Mouse (Mus musculus): ENCODE measurements around the gene Trim40. TPM values are rescaled to one million over a fixed set of nuclear protein-coding genes. Genes with fewer than 3 reads are reported as not detected.

The Trim40 gene
- polyA plus RNA-seq, 1 experiment from 2014 or later: not detected

DNA sequence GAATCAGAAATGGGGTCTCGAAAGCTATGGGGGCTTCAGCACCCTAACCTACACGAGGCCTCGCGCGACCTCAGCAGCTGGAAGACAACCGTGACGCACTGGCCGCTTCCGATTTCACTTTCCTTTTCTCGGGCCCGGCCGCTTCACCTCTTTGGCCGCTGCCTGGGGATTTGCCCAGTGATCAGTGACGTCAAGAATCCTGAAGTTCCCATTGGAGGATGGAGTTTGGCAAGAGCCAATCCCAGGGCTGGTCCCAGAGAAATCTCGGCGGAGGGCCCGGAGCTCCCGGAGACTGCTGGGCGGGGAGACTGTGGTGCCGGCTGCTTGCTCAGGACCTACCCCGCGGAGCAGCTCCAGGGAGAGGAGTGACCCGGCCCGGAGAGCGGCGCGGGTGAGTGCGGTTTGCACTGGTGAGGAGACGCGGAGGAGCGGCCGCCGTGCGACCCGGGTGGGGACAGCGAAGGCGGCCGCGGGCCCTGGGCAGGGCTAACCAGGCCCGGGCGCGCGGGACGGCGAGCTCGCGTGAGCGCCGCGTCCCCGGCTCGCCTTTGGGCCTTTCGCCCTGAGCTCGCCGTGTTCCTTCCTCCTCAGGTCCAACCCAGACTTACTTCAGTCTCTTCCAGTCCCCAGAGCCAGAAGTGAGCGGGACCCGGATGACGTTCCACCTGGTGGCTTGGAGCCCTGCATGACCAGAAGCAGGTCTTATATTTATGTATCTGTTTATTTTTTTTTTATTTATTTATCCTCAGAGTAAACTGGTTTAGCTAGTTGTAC, 52.9 kb downstream of the Trim40 start, which contains the start of gene Trim26:
TSS of gene Trim26 (plus strand) at position 261 of the 774 bp plus-strand sequence.
- WGBS: under 1% methylated on average over 58 of the region's 58 CpGs
- Histone ChIP-seq H3K4me3 (peak within 1 kb of the TSS; percentile 66), H3K9ac (peak within 1 kb of the TSS; percentile 88), H3K36me3 (0 out of 2 replicates have a peak, but pooled peaks cover 3% of the 10 kb centered on the region), H3K27me3 (no peaks in the 10 kb centered on the region), H3K4me2 (peak within 1 kb of the TSS; percentile 64), H3K27ac (peak within 1 kb of the TSS; percentile 92), H3K4me1 (peaks cover 16% of the 10 kb centered on the region), H3K9me3 (no peaks in the 10 kb centered on the region)
- ATAC-seq (ENCODE audit: insufficient number of reproducible peaks, insufficient read depth, low FRiP score, low TSS enrichment, low read depth): peak; percentile 98

DNA sequence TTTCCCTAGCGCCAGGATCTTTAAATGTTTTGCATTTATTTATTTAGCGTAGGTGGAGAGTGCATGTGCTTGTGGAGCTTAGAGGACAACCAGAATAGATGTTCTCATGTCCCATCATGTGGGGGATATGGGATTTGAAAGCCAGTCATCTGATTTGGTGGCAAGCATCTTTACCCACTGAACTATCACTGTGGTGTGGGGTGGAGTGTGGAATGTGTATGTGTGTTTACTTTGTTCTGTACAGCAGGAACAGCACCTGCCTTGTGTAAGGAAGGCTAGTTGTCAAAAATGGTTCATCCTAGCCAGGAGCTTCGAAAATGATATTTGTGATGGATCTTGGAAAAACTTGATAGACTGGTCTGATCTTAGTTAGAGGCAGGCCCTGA, 53.5 kb downstream of the Trim40 start:
- H3K9ac ChIP-seq: peak overlapping the region; percentile 88
- H3K36me3 ChIP-seq: 0 out of 2 replicates have a peak, but pooled peaks cover 3% of the 10 kb centered on the region
- H3K4me3 ChIP-seq: peak overlapping the region; percentile 66
- peak overlapping the region; percentile 92 for H3K27ac ChIP-seq
- 12% methylated on average over 3 of the region's 3 CpGs for WGBS
- no peaks in the 10 kb centered on the region for H3K27me3 ChIP-seq
- H3K4me1 ChIP-seq: peaks cover 16% of the 10 kb centered on the region
- no peak for ATAC-seq (ENCODE audit: insufficient number of reproducible peaks, insufficient read depth, low FRiP score, low TSS enrichment, low read depth)
- no peaks in the 10 kb centered on the region for H3K9me3 ChIP-seq
- H3K4me2 ChIP-seq: peak overlapping the region; percentile 64

DNA sequence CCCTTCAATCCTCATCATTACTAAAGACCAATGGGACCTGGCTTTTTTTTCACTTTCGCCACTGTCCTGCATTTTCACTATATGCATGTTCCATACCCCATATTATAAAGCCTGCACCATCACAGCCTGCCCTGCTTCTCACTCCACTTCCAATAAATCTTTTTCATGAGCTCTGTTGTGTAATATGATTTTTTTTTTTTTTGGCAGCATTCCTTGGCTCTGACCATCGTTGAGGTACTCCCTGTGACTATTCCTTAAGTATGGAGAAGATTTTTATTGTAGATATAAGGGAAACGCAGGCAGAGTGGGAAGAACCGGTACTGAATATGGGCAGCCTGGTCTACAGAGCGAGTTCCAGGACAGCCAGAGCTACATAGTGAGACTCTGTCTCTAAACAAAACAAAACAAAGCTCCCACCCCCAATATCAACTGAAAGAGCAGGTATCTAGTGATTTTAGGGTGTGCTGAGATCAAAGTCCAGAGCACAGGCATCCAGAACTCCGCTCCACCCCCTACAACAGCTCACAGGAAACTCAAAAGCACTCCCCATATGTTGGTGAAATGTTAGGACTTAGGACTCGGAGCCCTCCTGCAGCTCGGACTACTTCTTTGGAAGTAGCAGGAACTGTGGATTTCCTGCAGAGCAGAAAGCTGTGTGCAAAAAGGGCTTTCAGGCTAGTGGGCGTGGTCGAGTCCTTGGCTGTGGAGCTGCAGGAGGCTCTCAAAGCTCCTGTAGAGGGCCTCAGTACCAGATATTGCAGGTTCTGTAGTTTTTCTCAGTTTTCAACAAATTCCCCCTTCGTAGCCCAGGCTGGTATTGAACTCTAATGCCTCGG, 54.1 kb downstream of the Trim40 start:
- ATAC-seq (ENCODE audit: insufficient number of reproducible peaks, insufficient read depth, low FRiP score, low TSS enrichment, low read depth): no peak
- no peaks in the 10 kb centered on the region for H3K9me3 ChIP-seq
- WGBS: 34% methylated on average over 12 of the region's 12 CpGs
- H3K36me3 ChIP-seq: 0 out of 2 replicates have a peak, but pooled peaks cover 3% of the 10 kb centered on the region
- H3K27me3 ChIP-seq: no peaks in the 10 kb centered on the region
- peak overlapping the region; percentile 92 for H3K27ac ChIP-seq
- peak overlapping the region; percentile 64 for H3K4me2 ChIP-seq
- peaks cover 16% of the 10 kb centered on the region for H3K4me1 ChIP-seq
- no peak overlapping the region for H3K9ac ChIP-seq
- peak overlapping the region; percentile 66 for H3K4me3 ChIP-seq

DNA sequence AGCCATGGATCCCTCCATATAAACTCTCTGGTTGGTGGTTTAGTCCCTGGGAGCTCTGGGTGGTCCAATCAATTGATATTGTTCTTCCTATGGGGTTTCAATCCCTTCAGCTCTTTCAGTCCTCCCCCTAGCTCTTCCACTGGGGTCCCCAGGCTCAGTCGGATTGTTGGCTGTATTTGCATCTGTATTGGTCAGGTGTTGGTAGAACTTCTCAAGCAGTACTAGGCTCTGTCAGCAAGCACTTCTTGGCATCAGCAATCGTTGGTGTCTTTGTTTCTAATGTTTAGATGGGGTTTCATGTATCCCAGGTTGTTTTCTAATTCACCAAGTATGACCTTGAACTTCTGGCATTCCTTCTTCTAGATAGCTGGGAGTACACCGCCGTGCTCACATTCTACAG, 57.2 kb downstream of the Trim40 start:
- Histone ChIP-seq H3K36me3 (no peaks in the 10 kb centered on the region), H3K27ac (no peak overlapping the region), H3K4me3 (no peak overlapping the region), H3K9me3 (no peaks in the 10 kb centered on the region), H3K4me1 (peaks cover 11% of the 10 kb centered on the region), H3K9ac (no peak overlapping the region), H3K4me2 (no peak overlapping the region), H3K27me3 (peaks cover 4% of the 10 kb centered on the region; the same call in 1 of the 2 replicates)
- no peak for ATAC-seq (ENCODE audit: insufficient number of reproducible peaks, insufficient read depth, low FRiP score, low TSS enrichment, low read depth)
- 58% methylated on average over 4 of the region's 4 CpGs for WGBS

Other genes with a start within 250 kb of the Trim40 start
- gene H2-M9, start 247.5 kb downstream of the Trim40 start, polyA plus RNA-seq (2015; fragmentation: Nextera tagmentation; extraction: Ambion mirVana): not detected in 2 replicates
- gene H2-M1, start 217.9 kb downstream of the Trim40 start, polyA plus RNA-seq (2015; fragmentation: Nextera tagmentation; extraction: Ambion mirVana): not detected in 2 replicates
- not detected in 2 replicates for gene H2-M10.5, start 117.2 kb downstream of the Trim40 start, polyA plus RNA-seq (2015; fragmentation: Nextera tagmentation; extraction: Ambion mirVana)
- gene H2-M10.6, start 78.0 kb downstream of the Trim40 start, polyA plus RNA-seq (2015; fragmentation: Nextera tagmentation; extraction: Ambion mirVana): not detected in 2 replicates
- gene Trim26, start 53.0 kb downstream of the Trim40 start, polyA plus RNA-seq (2015; fragmentation: Nextera tagmentation; extraction: Ambion mirVana): 55.7 and 60.3 TPM in 2 replicates
- 0.24 and 0.48 TPM in 2 replicates for gene Trim15, start 22.9 kb downstream of the Trim40 start, polyA plus RNA-seq (2015; fragmentation: Nextera tagmentation; extraction: Ambion mirVana)
- gene Trim10, start 20.5 kb downstream of the Trim40 start, polyA plus RNA-seq (2015; fragmentation: Nextera tagmentation; extraction: Ambion mirVana): 1.8 and 4.7 TPM in 2 replicates
- gene Trim31, start 8.0 kb upstream of the Trim40 start, polyA plus RNA-seq (2015; fragmentation: Nextera tagmentation; extraction: Ambion mirVana): not detected in 2 replicates
- 0.35 and 0.39 TPM in 2 replicates for gene Rnf39, start 52.8 kb upstream of the Trim40 start, polyA plus RNA-seq (2015; fragmentation: Nextera tagmentation; extraction: Ambion mirVana)
- 118 and 130 TPM in 2 replicates for gene Ppp1r11, start 61.6 kb upstream of the Trim40 start, polyA plus RNA-seq (2015; fragmentation: Nextera tagmentation; extraction: Ambion mirVana)
- gene Znrd1, start 68.4 kb upstream of the Trim40 start, polyA plus RNA-seq (2015; fragmentation: Nextera tagmentation; extraction: Ambion mirVana): 106 and 115 TPM in 2 replicates
- gene Znrd1as, start 68.5 kb upstream of the Trim40 start, polyA plus RNA-seq (2015; fragmentation: Nextera tagmentation; extraction: Ambion mirVana): 4.9 and 6.4 TPM in 2 replicates
- gene 2410137M14Rik, start 91.1 kb upstream of the Trim40 start, polyA plus RNA-seq (2015; fragmentation: Nextera tagmentation; extraction: Ambion mirVana): not detected in 2 replicates
- 1.4 TPM in 2 replicates for gene H2-M5, start 99.4 kb upstream of the Trim40 start, polyA plus RNA-seq (2015; fragmentation: Nextera tagmentation; extraction: Ambion mirVana)
- gene Zfp57, start 111.0 kb upstream of the Trim40 start, polyA plus RNA-seq (2015; fragmentation: Nextera tagmentation; extraction: Ambion mirVana): 112 and 113 TPM in 2 replicates
- 0.30 and 0.31 TPM in 2 replicates for gene Mog, start 133.3 kb upstream of the Trim40 start, polyA plus RNA-seq (2015; fragmentation: Nextera tagmentation; extraction: Ambion mirVana)
- gene Gabbr1, start 155.8 kb upstream of the Trim40 start, polyA plus RNA-seq (2015; fragmentation: Nextera tagmentation; extraction: Ambion mirVana): 15.8 and 16.1 TPM in 2 replicates
- gene Olfr90, start 198.4 kb upstream of the Trim40 start, polyA plus RNA-seq (2015; fragmentation: Nextera tagmentation; extraction: Ambion mirVana): 0.10 TPM in 1 of 2 replicates, not detected in the other
- gene Olfr91, start 208.2 kb upstream of the Trim40 start, polyA plus RNA-seq (2015; fragmentation: Nextera tagmentation; extraction: Ambion mirVana): not detected in 2 replicates
- not detected in 2 replicates for gene Olfr92, start 230.0 kb upstream of the Trim40 start, polyA plus RNA-seq (2015; fragmentation: Nextera tagmentation; extraction: Ambion mirVana)